Mouse (Mus musculus) erythroblast, embryonic 14.5 days (primary cell): ENCODE data around the gene Oprm1. TPM values are rescaled to one million over a fixed set of nuclear protein-coding genes. Genes with fewer than 3 reads are reported as not detected.

Experiments
- H3K27me3 ChIP-seq: 2 replicates; pipeline ENCODE4 v1.6.1; 2012; ENCODE audit warnings: inconsistent platforms; ENCODE audit not compliant: control insufficient read depth
- H3K36me3 ChIP-seq: 2 replicates; pipeline ENCODE4 v1.6.1; 2012; ENCODE audit warnings: mild to moderate bottlenecking, inconsistent platforms; ENCODE audit not compliant: control insufficient read depth
- H3K4me1 ChIP-seq: 2 replicates; pipeline ENCODE4 v1.6.1; 2012; ENCODE audit warnings: inconsistent platforms; ENCODE audit not compliant: control insufficient read depth
- H3K4me3 ChIP-seq: replicated peaks from 2 replicates; pipeline ENCODE3; 2012; ENCODE audit warnings: moderate library complexity, mild to moderate bottlenecking, inconsistent platforms
- H3K9me3 ChIP-seq: 2 replicates; pipeline ENCODE4 v1.6.1; 2012; ENCODE audit warnings: low read length, inconsistent platforms, mixed read lengths; ENCODE audit not compliant: control insufficient read depth
- GATA1 ChIP-seq: IDR thresholded peaks from 2 replicates; pipeline ENCODE4 v1.6.1; 2012; ENCODE audit warnings: low read length, inconsistent platforms, mixed read lengths
- TAL1 ChIP-seq: IDR thresholded peaks from 3 replicates; pipeline ENCODE4 v1.6.1; 2012; ENCODE audit warnings: low read length, inconsistent platforms, mixed read lengths
- polyA plus RNA-seq: library from polyadenylated mRNA; stranded (reverse); fragments of >175 nt; gene quantifications from 2 replicates; pipeline ENCODE4 v1.2.3, GENCODE M21; 2012

The Oprm1 gene
- polyA plus RNA-seq, 1 experiment, result not detected

- Histone ChIP-seq H3K4me3 (no peak overlapping the region), H3K9me3 (no peaks in the 10 kb centered on the region), H3K27me3 (no peaks in the 10 kb centered on the region), H3K4me1 (no peaks in the 10 kb centered on the region), H3K36me3 (no peaks in the 10 kb centered on the region)
- TF ChIP-seq TAL1, result no peak
- no peak for TF ChIP-seq GATA1
These were observed 196.2 kb downstream of the Oprm1 start for GRCm38 (mm10) chr10:6954533-6954932.

GRCm38 (mm10) chr10:6956357-6956756 is 198.1 kb downstream of the Oprm1 start:
- Histone ChIP-seq H3K27me3 (no peaks in the 10 kb centered on the region), H3K36me3 (no peaks in the 10 kb centered on the region), H3K4me3 (no peak overlapping the region), H3K4me1 (no peaks in the 10 kb centered on the region), H3K9me3 (no peaks in the 10 kb centered on the region)
- no peak for TF ChIP-seq GATA1
- no peak for TF ChIP-seq TAL1

- H3K9me3 ChIP-seq, result no peaks in the 10 kb centered on the region
- no peaks in the 10 kb centered on the region for H3K36me3 ChIP-seq
- H3K4me3 ChIP-seq, result no peak overlapping the region
- TF ChIP-seq GATA1 (no peak), TAL1 (no peak)
- H3K4me1 ChIP-seq, result no peaks in the 10 kb centered on the region
- no peaks in the 10 kb centered on the region for H3K27me3 ChIP-seq
These were observed 200.5 kb downstream of the Oprm1 start for GRCm38 (mm10) chr10:6958791-6959190.

GRCm38 (mm10) chr10:6967588-6968242 is 209.4 kb downstream of the Oprm1 start:
- H3K4me1 ChIP-seq, result no peaks in the 10 kb centered on the region
- TF ChIP-seq GATA1, result no peak
- TF ChIP-seq TAL1, result no peak
- H3K9me3 ChIP-seq, result no peaks in the 10 kb centered on the region
- no peaks in the 10 kb centered on the region for H3K36me3 ChIP-seq
- no peaks in the 10 kb centered on the region for H3K27me3 ChIP-seq
- no peak overlapping the region for H3K4me3 ChIP-seq

- H3K36me3 ChIP-seq, result no peaks in the 10 kb centered on the region
- no peaks in the 10 kb centered on the region for H3K27me3 ChIP-seq
- no peak overlapping the region for H3K4me3 ChIP-seq
- TF ChIP-seq GATA1, result no peak
- TF ChIP-seq TAL1, result no peak
- no peaks in the 10 kb centered on the region for H3K4me1 ChIP-seq
- no peaks in the 10 kb centered on the region for H3K9me3 ChIP-seq
These were observed 210.0 kb downstream of the Oprm1 start for GRCm38 (mm10) chr10:6968334-6968733.

GRCm38 (mm10) chr10:6977843-6978242 is 219.5 kb downstream of the Oprm1 start:
- no peaks in the 10 kb centered on the region for H3K27me3 ChIP-seq
- H3K4me1 ChIP-seq, result no peaks in the 10 kb centered on the region
- no peaks in the 10 kb centered on the region for H3K36me3 ChIP-seq
- TF ChIP-seq TAL1, result no peak
- TF ChIP-seq GATA1, result no peak
- H3K9me3 ChIP-seq, result no peaks in the 10 kb centered on the region
- H3K4me3 ChIP-seq, result no peak overlapping the region

GRCm38 (mm10) chr10:6978733-6979132 is 220.4 kb downstream of the Oprm1 start:
- no peaks in the 10 kb centered on the region for H3K36me3 ChIP-seq
- no peaks in the 10 kb centered on the region for H3K9me3 ChIP-seq
- TF ChIP-seq GATA1, result no peak
- no peak for TF ChIP-seq TAL1
- H3K4me3 ChIP-seq, result no peak overlapping the region
- H3K27me3 ChIP-seq, result no peaks in the 10 kb centered on the region
- H3K4me1 ChIP-seq, result no peaks in the 10 kb centered on the region

GRCm38 (mm10) chr10:6979216-6979615 is 220.9 kb downstream of the Oprm1 start:
- Histone ChIP-seq H3K36me3 (no peaks in the 10 kb centered on the region), H3K4me1 (no peaks in the 10 kb centered on the region), H3K27me3 (no peaks in the 10 kb centered on the region), H3K9me3 (no peaks in the 10 kb centered on the region), H3K4me3 (no peak overlapping the region)
- no peak for TF ChIP-seq GATA1
- TF ChIP-seq TAL1, result no peak

- H3K4me1 ChIP-seq, result no peaks in the 10 kb centered on the region
- no peaks in the 10 kb centered on the region for H3K27me3 ChIP-seq
- no peak overlapping the region for H3K4me3 ChIP-seq
- no peaks in the 10 kb centered on the region for H3K9me3 ChIP-seq
- no peaks in the 10 kb centered on the region for H3K36me3 ChIP-seq
- TF ChIP-seq GATA1 (no peak), TAL1 (no peak)
These were observed 221.5 kb downstream of the Oprm1 start for GRCm38 (mm10) chr10:6979789-6980188.

GRCm38 (mm10) chr10:6980236-6980635 is 221.9 kb downstream of the Oprm1 start:
- no peaks in the 10 kb centered on the region for H3K27me3 ChIP-seq
- no peak for TF ChIP-seq TAL1
- no peak for TF ChIP-seq GATA1
- no peaks in the 10 kb centered on the region for H3K36me3 ChIP-seq
- no peak overlapping the region for H3K4me3 ChIP-seq
- H3K4me1 ChIP-seq, result no peaks in the 10 kb centered on the region
- no peaks in the 10 kb centered on the region for H3K9me3 ChIP-seq
